Mouse (Mus musculus): ENCODE data around the gene Ehd3. TPM values are rescaled to one million over a fixed set of nuclear protein-coding genes. Genes with fewer than 3 reads are reported as not detected.
A peak's percentile ranks its signal among the peaks of the same experiment; 100 is the strongest.

Gene Ehd3
- 42.2 and 44.4 TPM in 2 replicates for polyA plus RNA-seq (2014; fragmentation: Nextera tagmentation; extraction: Ambion mirVana)

GRCm38 (mm10) chr17:73803521-73804184 lies at the start of gene Ehd3:
Gene Ehd3, plus strand, starts transcription at chr17:73804134.
- DNase-seq (ENCODE audit: low spot score) (no peak), ATAC-seq (replicated peaks; ENCODE audit: low FRiP score) (no peak)
- Histone ChIP-seq H3K27ac (ENCODE audit: low read depth, low read length) (no peak within 1 kb of the TSS), H3K9me3 (ENCODE audit: control insufficient read depth, low read length) (no peaks in the 10 kb centered on the region), H3K27me3 (replicated peaks; ENCODE audit: control insufficient read depth, insufficient read depth, low read length) (no peaks in the 10 kb centered on the region; the same call in 1 of the 2 replicates), H3K4me2 (peak within 1 kb of the TSS; percentile 66), H3K4me1 (replicated peaks; ENCODE audit: control insufficient read depth, insufficient read depth, low read length) (peaks cover 1% of the 10 kb centered on the region; the same call in 1 of the 2 replicates), H3K36me3 (ENCODE audit: control insufficient read depth, insufficient read depth, low read length) (no peaks in the 10 kb centered on the region), H3K9ac (ENCODE audit: low read depth, low read length) (peak within 1 kb of the TSS; percentile 51), H3K4me3 (ENCODE audit: low read depth, low read length) (peak within 1 kb of the TSS; percentile 54)
- WGBS: 82% methylated on average over 5 of the region's 5 CpGs

GRCm38 (mm10) chr17:73770964-73771363 lies 33.0 kb upstream of the Ehd3 start:
- no peak overlapping the region for H3K27ac ChIP-seq (ENCODE audit: low read depth, low read length)
- H3K4me1 ChIP-seq (replicated peaks; ENCODE audit: control insufficient read depth, insufficient read depth, low read length): no peaks in the 10 kb centered on the region
- H3K9me3 ChIP-seq (ENCODE audit: control insufficient read depth, low read length): no peaks in the 10 kb centered on the region
- H3K9ac ChIP-seq (ENCODE audit: low read depth, low read length): no peak overlapping the region
- H3K4me3 ChIP-seq (ENCODE audit: low read depth, low read length): no peak overlapping the region
- peak; percentile 49; the same call in 1 of the 2 replicates for ATAC-seq (replicated peaks; ENCODE audit: low FRiP score)
- 49% methylated on average over 8 of the region's 8 CpGs for WGBS
- H3K4me2 ChIP-seq: no peak overlapping the region
- no peak for DNase-seq (ENCODE audit: low spot score)
- no peaks in the 10 kb centered on the region for H3K36me3 ChIP-seq (ENCODE audit: control insufficient read depth, insufficient read depth, low read length)
- no peaks in the 10 kb centered on the region for H3K27me3 ChIP-seq (replicated peaks; ENCODE audit: control insufficient read depth, insufficient read depth, low read length)

DNA sequence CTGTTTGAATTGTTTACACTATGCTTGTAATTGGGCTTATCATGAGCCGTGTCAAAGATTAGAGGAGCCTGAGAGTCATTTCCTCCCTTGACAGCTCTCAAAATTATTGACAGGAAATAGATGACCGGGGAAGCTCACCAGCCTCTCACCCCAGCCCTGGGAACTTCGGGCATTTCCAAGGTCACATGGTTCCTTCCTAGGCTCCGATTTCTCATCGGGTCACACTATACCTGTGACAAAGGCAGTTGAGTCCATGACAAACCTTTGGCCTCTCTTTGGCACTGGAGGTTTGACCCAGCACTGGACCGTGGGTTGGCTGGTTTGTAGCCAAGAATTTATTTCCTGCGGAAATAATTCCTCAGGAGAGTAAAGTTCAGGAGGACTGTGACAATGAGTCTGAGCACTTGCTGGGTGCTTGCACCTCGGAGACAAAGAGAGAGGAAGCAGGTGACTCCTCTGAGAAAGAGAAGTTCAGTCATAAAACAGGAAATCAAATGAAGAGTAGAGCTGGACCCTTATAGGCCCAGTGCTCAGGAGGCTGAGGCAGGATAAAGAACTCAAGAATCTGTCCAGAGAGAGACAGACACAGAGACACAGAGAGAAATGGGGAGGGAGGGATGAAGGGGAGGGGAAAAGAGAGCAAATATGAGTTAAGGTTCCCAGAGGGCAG lies 17.2 kb upstream of the Ehd3 start:
- H3K9me3 ChIP-seq (ENCODE audit: control insufficient read depth, low read length): no peaks in the 10 kb centered on the region
- no peak overlapping the region for H3K4me2 ChIP-seq
- no peak for ATAC-seq (replicated peaks; ENCODE audit: low FRiP score)
- H3K4me1 ChIP-seq (replicated peaks; ENCODE audit: control insufficient read depth, insufficient read depth, low read length): no peaks in the 10 kb centered on the region
- no peak for DNase-seq (ENCODE audit: low spot score)
- H3K4me3 ChIP-seq (ENCODE audit: low read depth, low read length): no peak overlapping the region
- no peaks in the 10 kb centered on the region for H3K36me3 ChIP-seq (ENCODE audit: control insufficient read depth, insufficient read depth, low read length)
- H3K27me3 ChIP-seq (replicated peaks; ENCODE audit: control insufficient read depth, insufficient read depth, low read length): no peaks in the 10 kb centered on the region
- H3K9ac ChIP-seq (ENCODE audit: low read depth, low read length): no peak overlapping the region
- 55% methylated on average over 8 of the region's 8 CpGs for WGBS
- H3K27ac ChIP-seq (ENCODE audit: low read depth, low read length): no peak overlapping the region

DNA sequence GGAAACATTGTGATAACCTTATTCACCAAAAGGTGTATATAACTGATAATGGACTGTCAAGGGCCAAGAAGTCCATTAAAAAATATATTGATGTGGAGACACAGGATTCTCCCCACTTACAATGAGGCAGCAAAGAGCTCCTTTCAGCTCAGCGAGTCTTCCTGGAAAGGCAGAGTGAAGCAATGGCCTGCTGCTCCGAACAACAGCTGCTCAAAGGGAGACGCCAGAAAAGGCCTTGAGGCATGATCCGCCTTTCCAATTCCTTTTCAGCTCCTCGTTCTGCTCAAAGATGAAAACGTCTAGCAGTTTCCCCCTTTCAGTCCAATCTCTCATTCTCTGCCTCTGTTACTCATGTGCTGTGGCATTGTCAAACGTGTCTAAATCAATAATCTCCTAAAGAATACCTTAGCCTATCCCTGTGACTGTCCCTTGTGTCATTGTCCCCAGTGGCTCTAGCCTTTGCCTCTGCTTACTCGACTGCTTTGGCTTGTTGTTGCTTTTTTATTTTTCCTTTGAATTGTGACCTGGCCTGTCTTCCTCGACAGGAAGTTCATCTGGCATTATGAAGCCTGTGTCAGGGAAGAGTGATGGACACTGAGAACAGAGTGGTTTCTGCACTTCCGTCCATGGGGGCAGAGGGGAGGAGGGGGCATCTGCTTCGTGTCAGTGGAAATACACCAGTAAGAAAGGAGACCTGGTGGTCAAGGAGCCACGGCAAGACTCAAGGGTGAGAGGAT lies 13.5 kb upstream of the Ehd3 start:
- no peaks in the 10 kb centered on the region for H3K4me1 ChIP-seq (replicated peaks; ENCODE audit: control insufficient read depth, insufficient read depth, low read length)
- H3K9ac ChIP-seq (ENCODE audit: low read depth, low read length): no peak overlapping the region
- DNase-seq (ENCODE audit: low spot score): no peak
- 50% methylated on average over 12 of the region's 12 CpGs for WGBS
- no peaks in the 10 kb centered on the region for H3K27me3 ChIP-seq (replicated peaks; ENCODE audit: control insufficient read depth, insufficient read depth, low read length)
- H3K36me3 ChIP-seq (ENCODE audit: control insufficient read depth, insufficient read depth, low read length): no peaks in the 10 kb centered on the region
- no peaks in the 10 kb centered on the region for H3K9me3 ChIP-seq (ENCODE audit: control insufficient read depth, low read length)
- H3K27ac ChIP-seq (ENCODE audit: low read depth, low read length): no peak overlapping the region
- no peak for ATAC-seq (replicated peaks; ENCODE audit: low FRiP score)
- no peak overlapping the region for H3K4me3 ChIP-seq (ENCODE audit: low read depth, low read length)
- H3K4me2 ChIP-seq: no peak overlapping the region

GRCm38 (mm10) chr17:73796789-73797188 lies 7.1 kb upstream of the Ehd3 start:
- H3K9me3 ChIP-seq (ENCODE audit: control insufficient read depth, low read length): no peaks in the 10 kb centered on the region
- no peak overlapping the region for H3K4me2 ChIP-seq
- H3K36me3 ChIP-seq (ENCODE audit: control insufficient read depth, insufficient read depth, low read length): no peaks in the 10 kb centered on the region
- H3K27me3 ChIP-seq (replicated peaks; ENCODE audit: control insufficient read depth, insufficient read depth, low read length): no peaks in the 10 kb centered on the region
- H3K9ac ChIP-seq (ENCODE audit: low read depth, low read length): no peak overlapping the region
- no peak overlapping the region for H3K4me3 ChIP-seq (ENCODE audit: low read depth, low read length)
- ATAC-seq (replicated peaks; ENCODE audit: low FRiP score) (no peak), DNase-seq (ENCODE audit: low spot score) (no peak)
- no peak overlapping the region for H3K27ac ChIP-seq (ENCODE audit: low read depth, low read length)
- 73% methylated on average over 6 of the region's 6 CpGs for WGBS
- no peaks in the 10 kb centered on the region for H3K4me1 ChIP-seq (replicated peaks; ENCODE audit: control insufficient read depth, insufficient read depth, low read length)

DNA sequence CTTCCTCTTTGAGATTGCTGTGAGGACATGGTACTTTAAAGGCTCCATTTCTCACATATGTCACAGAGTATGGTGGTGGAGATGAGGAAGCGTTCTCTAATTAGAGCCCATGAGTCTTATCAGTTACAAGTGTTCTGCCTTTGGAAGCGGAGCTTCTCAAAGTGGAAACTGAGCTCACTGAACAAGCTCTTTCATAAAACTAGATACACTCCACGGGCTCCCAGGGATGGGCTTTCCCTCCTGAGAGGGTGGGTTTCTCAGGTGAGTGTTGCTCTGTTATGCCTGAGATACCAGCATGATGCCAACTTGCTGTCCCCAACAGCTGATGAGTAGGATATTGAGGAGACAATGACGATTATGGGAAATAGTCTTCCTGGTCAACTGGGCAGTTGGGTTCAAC lies 6.2 kb upstream of the Ehd3 start:
- WGBS: 71% methylated on average over 4 of the region's 4 CpGs
- H3K4me1 ChIP-seq (replicated peaks; ENCODE audit: control insufficient read depth, insufficient read depth, low read length): no peaks in the 10 kb centered on the region
- DNase-seq (ENCODE audit: low spot score) (no peak), ATAC-seq (replicated peaks; ENCODE audit: low FRiP score) (no peak)
- H3K27me3 ChIP-seq (replicated peaks; ENCODE audit: control insufficient read depth, insufficient read depth, low read length): no peaks in the 10 kb centered on the region
- H3K9me3 ChIP-seq (ENCODE audit: control insufficient read depth, low read length): no peaks in the 10 kb centered on the region
- no peaks in the 10 kb centered on the region for H3K36me3 ChIP-seq (ENCODE audit: control insufficient read depth, insufficient read depth, low read length)
- H3K27ac ChIP-seq (ENCODE audit: low read depth, low read length): no peak overlapping the region
- H3K4me2 ChIP-seq: no peak overlapping the region
- no peak overlapping the region for H3K9ac ChIP-seq (ENCODE audit: low read depth, low read length)
- no peak overlapping the region for H3K4me3 ChIP-seq (ENCODE audit: low read depth, low read length)

GRCm38 (mm10) chr17:73804592-73805271 lies 798 bp downstream of the Ehd3 start:
- Histone ChIP-seq H3K4me2 (peak overlapping the region; percentile 66), H3K4me1 (replicated peaks; ENCODE audit: control insufficient read depth, insufficient read depth, low read length) (peaks cover 3% of the 10 kb centered on the region; the same call in 1 of the 2 replicates), H3K9ac (ENCODE audit: low read depth, low read length) (peak overlapping the region; percentile 51), H3K4me3 (ENCODE audit: low read depth, low read length) (peak overlapping the region; percentile 54), H3K27me3 (replicated peaks; ENCODE audit: control insufficient read depth, insufficient read depth, low read length) (no peaks in the 10 kb centered on the region; the same call in 1 of the 2 replicates), H3K9me3 (ENCODE audit: control insufficient read depth, low read length) (no peaks in the 10 kb centered on the region), H3K36me3 (ENCODE audit: control insufficient read depth, insufficient read depth, low read length) (no peaks in the 10 kb centered on the region), H3K27ac (ENCODE audit: low read depth, low read length) (no peak overlapping the region)
- ATAC-seq (replicated peaks; ENCODE audit: low FRiP score): peak; percentile 85
- under 1% methylated on average over 45 of the region's 45 CpGs for WGBS
- peak; percentile 80 for DNase-seq (ENCODE audit: low spot score)

GRCm38 (mm10) chr17:73806331-73806730 lies 2.4 kb downstream of the Ehd3 start:
- H3K27ac ChIP-seq (ENCODE audit: low read depth, low read length): no peak overlapping the region
- peak overlapping the region; percentile 54 for H3K4me3 ChIP-seq (ENCODE audit: low read depth, low read length)
- no peaks in the 10 kb centered on the region for H3K9me3 ChIP-seq (ENCODE audit: control insufficient read depth, low read length)
- no peak for DNase-seq (ENCODE audit: low spot score)
- H3K4me2 ChIP-seq: peak overlapping the region; percentile 52
- no peaks in the 10 kb centered on the region for H3K36me3 ChIP-seq (ENCODE audit: control insufficient read depth, insufficient read depth, low read length)
- H3K9ac ChIP-seq (ENCODE audit: low read depth, low read length): no peak overlapping the region
- no peak for ATAC-seq (replicated peaks; ENCODE audit: low FRiP score)
- no peaks in the 10 kb centered on the region; the same call in 1 of the 2 replicates for H3K27me3 ChIP-seq (replicated peaks; ENCODE audit: control insufficient read depth, insufficient read depth, low read length)
- peaks cover 3% of the 10 kb centered on the region; the same call in 1 of the 2 replicates for H3K4me1 ChIP-seq (replicated peaks; ENCODE audit: control insufficient read depth, insufficient read depth, low read length)
- WGBS: 77% methylated on average over 6 of the region's 6 CpGs
